Mouse (Mus musculus) G1E (cell line): ENCODE measurements around the gene Tor4a.

Experiments
- CTCF ChIP-seq: IDR thresholded peaks from 2 replicates; pipeline ENCODE4 v1.5.1; 2012; ENCODE audit warnings: low read depth, low read length, inconsistent platforms, mixed read lengths
- GATA1 ChIP-seq: IDR thresholded peaks from 2 replicates; pipeline ENCODE4 v1.6.1; 2012; ENCODE audit warnings: borderline replicate concordance, low read length, inconsistent platforms, mixed read lengths
- GATA2 ChIP-seq: IDR thresholded peaks from 2 replicates; pipeline ENCODE4 v1.6.1; 2012; ENCODE audit warnings: low read depth, low read length, inconsistent platforms, borderline replicate concordance
- TAL1 ChIP-seq: conservative IDR thresholded peaks from 2 replicates; pipeline ENCODE4 v1.6.1; 2012; ENCODE audit warnings: low read depth, low read length, inconsistent platforms, mixed read lengths

- no peak for TF ChIP-seq CTCF
- no peak for TF ChIP-seq GATA2
- TF ChIP-seq GATA1: no peak
- no peak for TF ChIP-seq TAL1
Measured at GRCm38 (mm10) chr2:25197946-25198345, 1.3 kb upstream of the Tor4a start.
